Mouse (Mus musculus): ENCODE results near the gene Slc30a1.

- TF ChIP-seq CTCF (IDR thresholded peaks at IDR 0.05; ENCODE audit: borderline replicate concordance, control insufficient read depth, extremely low read depth, insufficient read depth, low read length, poor library complexity) (no peak), POLR2A (IDR thresholded peaks at IDR 0.05; ENCODE audit: control insufficient read depth, extremely low read depth, insufficient read depth, low read length, poor library complexity) (no peak)
Observed at GRCm38 (mm10) chr1:191952733-191953335, 46.3 kb downstream of the Slc30a1 start.

Measured in thymus, adult 2 months (tissue).